Mouse (Mus musculus): ENCODE results near the gene Galnt7. TPM values are rescaled to one million over a fixed set of nuclear protein-coding genes. Genes with fewer than 3 reads are reported as not detected.

Galnt7 gene
- total RNA-seq, 1 experiment = 17.7 TPM

GRCm38 (mm10) chr8:57486491-57487440 lies 166.1 kb downstream of the Galnt7 start:
- no peaks in the 10 kb centered on the region for H3K9me3 ChIP-seq (ENCODE audit: control insufficient read depth, insufficient read depth, low read depth, low read length)
- DNase-seq (ENCODE audit: low read depth, low spot score) = peak; percentile 29
- peaks cover 4 to 8% of the 10 kb centered on the region in 2 experiments; a peak in 3 of 4 replicates for H3K4me1 ChIP-seq (ENCODE audit: control insufficient read depth in 2 of 2, insufficient read depth in 2 of 2, low read length in 2 of 2, poor library complexity in 1 of 2)
- TF ChIP-seq CHD2 (IDR thresholded peaks at IDR 0.05; ENCODE audit: low read depth, low read length) (no peak), HCFC1 (IDR thresholded peaks at IDR 0.05; ENCODE audit: borderline replicate concordance, insufficient read depth, low read length) (no peak), ZC3H11A (IDR thresholded peaks at IDR 0.05; ENCODE audit: borderline replicate concordance, low read depth, low read length) (no peak), ZNF384 (IDR thresholded peaks at IDR 0.05; ENCODE audit: low read depth, low read length) (no peak)
- H3K9ac ChIP-seq (ENCODE audit: insufficient read depth, low read depth, low read length, poor library complexity, severe bottlenecking) = peak overlapping the region; percentile 93
- peaks cover 10% of the 10 kb centered on the region for H3K36me3 ChIP-seq (ENCODE audit: control insufficient read depth, insufficient read depth, low read length, poor library complexity, severe bottlenecking)
- peak overlapping the region; percentile 80 for H3K27ac ChIP-seq (ENCODE audit: insufficient read depth, low read depth, low read length, poor library complexity, severe bottlenecking)
- in situ Hi-C loops (cut with MboI; ENCODE audit: low sequenced_read_pairs in 2 of 2, unreplicated experiment in 2 of 2) = no loop called here
- H3K4me3 ChIP-seq (ENCODE audit: insufficient read depth in 1 of 2, low read depth in 1 of 2, low read length in 2 of 2, poor library complexity in 1 of 2, severe bottlenecking in 1 of 2) = peak overlapping the region; percentile 84 to 99

GRCm38 (mm10) chr8:57480606-57481005 lies 172.2 kb downstream of the Galnt7 start:
- no peak overlapping the region for H3K27ac ChIP-seq (ENCODE audit: insufficient read depth, low read depth, low read length, poor library complexity, severe bottlenecking)
- TF ChIP-seq MAFK (IDR thresholded peaks at IDR 0.05; ENCODE audit: insufficient read depth, low read depth, low read length) (no peak), CHD2 (IDR thresholded peaks at IDR 0.05; ENCODE audit: low read depth, low read length) (no peak), ZC3H11A (IDR thresholded peaks at IDR 0.05; ENCODE audit: borderline replicate concordance, low read depth, low read length) (no peak), ZNF384 (IDR thresholded peaks at IDR 0.05; ENCODE audit: low read depth, low read length) (no peak), HCFC1 (IDR thresholded peaks at IDR 0.05; ENCODE audit: borderline replicate concordance, insufficient read depth, low read length) (no peak)
- in situ Hi-C loops (cut with MboI; ENCODE audit: low sequenced_read_pairs in 2 of 2, unreplicated experiment in 2 of 2) = no loop called here

GRCm38 (mm10) chr8:57479700-57480099 lies 173.1 kb downstream of the Galnt7 start:
- Histone ChIP-seq H3K9me3 (ENCODE audit: control insufficient read depth, insufficient read depth, low read depth, low read length) (no peaks in the 10 kb centered on the region), H3K4me1 (ENCODE audit: control insufficient read depth in 2 of 2, insufficient read depth in 2 of 2, low read length in 2 of 2, poor library complexity in 1 of 2) (peaks cover 0 to 2% of the 10 kb centered on the region in 2 experiments; a peak in 2 of 4 replicates), H3K9ac (ENCODE audit: insufficient read depth, low read depth, low read length, poor library complexity, severe bottlenecking) (no peak overlapping the region), H3K27ac (ENCODE audit: insufficient read depth, low read depth, low read length, poor library complexity, severe bottlenecking) (no peak overlapping the region), H3K36me3 (ENCODE audit: control insufficient read depth, insufficient read depth, low read length, poor library complexity, severe bottlenecking) (peaks cover 8% of the 10 kb centered on the region), H3K4me3 (ENCODE audit: insufficient read depth in 1 of 2, low read depth in 1 of 2, low read length in 2 of 2, poor library complexity in 1 of 2, severe bottlenecking in 1 of 2) (no peak overlapping the region)
- TF ChIP-seq CHD2 (IDR thresholded peaks at IDR 0.05; ENCODE audit: low read depth, low read length) (no peak), HCFC1 (IDR thresholded peaks at IDR 0.05; ENCODE audit: borderline replicate concordance, insufficient read depth, low read length) (no peak), MAFK (IDR thresholded peaks at IDR 0.05; ENCODE audit: insufficient read depth, low read depth, low read length) (no peak), ZC3H11A (IDR thresholded peaks at IDR 0.05; ENCODE audit: borderline replicate concordance, low read depth, low read length) (no peak), ZNF384 (IDR thresholded peaks at IDR 0.05; ENCODE audit: low read depth, low read length) (no peak)
- in situ Hi-C loops (cut with MboI; ENCODE audit: low sequenced_read_pairs in 2 of 2, unreplicated experiment in 2 of 2) = no loop called here
- DNase-seq (ENCODE audit: low read depth, low spot score) = no peak

More at GRCm38 (mm10) chr8:57480606-57481005, 172.2 kb downstream of the Galnt7 start:
- peaks cover 0 to 2% of the 10 kb centered on the region in 2 experiments; a peak in 2 of 4 replicates for H3K4me1 ChIP-seq (ENCODE audit: control insufficient read depth in 2 of 2, insufficient read depth in 2 of 2, low read length in 2 of 2, poor library complexity in 1 of 2)
- H3K9ac ChIP-seq (ENCODE audit: insufficient read depth, low read depth, low read length, poor library complexity, severe bottlenecking) = no peak overlapping the region
- H3K4me3 ChIP-seq (ENCODE audit: insufficient read depth in 1 of 2, low read depth in 1 of 2, low read length in 2 of 2, poor library complexity in 1 of 2, severe bottlenecking in 1 of 2) = no peak overlapping the region
- H3K9me3 ChIP-seq (ENCODE audit: control insufficient read depth, insufficient read depth, low read depth, low read length) = no peaks in the 10 kb centered on the region
- H3K36me3 ChIP-seq (ENCODE audit: control insufficient read depth, insufficient read depth, low read length, poor library complexity, severe bottlenecking) = peaks cover 10% of the 10 kb centered on the region
- DNase-seq (ENCODE audit: low read depth, low spot score) = no peak

- no peak overlapping the region for H3K9ac ChIP-seq (ENCODE audit: insufficient read depth, low read depth, low read length, poor library complexity, severe bottlenecking)
- no peak overlapping the region for H3K27ac ChIP-seq (ENCODE audit: insufficient read depth, low read depth, low read length, poor library complexity, severe bottlenecking)
- DNase-seq (ENCODE audit: low read depth, low spot score) = no peak
- in situ Hi-C loops (cut with MboI; ENCODE audit: low sequenced_read_pairs in 2 of 2, unreplicated experiment in 2 of 2) = no loop called here
- peaks cover 6% of the 10 kb centered on the region for H3K36me3 ChIP-seq (ENCODE audit: control insufficient read depth, insufficient read depth, low read length, poor library complexity, severe bottlenecking)
- no peaks in the 10 kb centered on the region for H3K9me3 ChIP-seq (ENCODE audit: control insufficient read depth, insufficient read depth, low read depth, low read length)
- no peak overlapping the region for H3K4me3 ChIP-seq (ENCODE audit: insufficient read depth in 1 of 2, low read depth in 1 of 2, low read length in 2 of 2, poor library complexity in 1 of 2, severe bottlenecking in 1 of 2)
- peaks cover 0 to 2% of the 10 kb centered on the region in 2 experiments; a peak in 1 of 4 replicates for H3K4me1 ChIP-seq (ENCODE audit: control insufficient read depth in 2 of 2, insufficient read depth in 2 of 2, low read length in 2 of 2, poor library complexity in 1 of 2)
- TF ChIP-seq CHD2 (IDR thresholded peaks at IDR 0.05; ENCODE audit: low read depth, low read length) (no peak), HCFC1 (IDR thresholded peaks at IDR 0.05; ENCODE audit: borderline replicate concordance, insufficient read depth, low read length) (no peak), ZNF384 (IDR thresholded peaks at IDR 0.05; ENCODE audit: low read depth, low read length) (no peak), MAFK (IDR thresholded peaks at IDR 0.05; ENCODE audit: insufficient read depth, low read depth, low read length) (no peak), ZC3H11A (IDR thresholded peaks at IDR 0.05; ENCODE audit: borderline replicate concordance, low read depth, low read length) (no peak)
These were observed 174.4 kb downstream of the Galnt7 start for GRCm38 (mm10) chr8:57478406-57478805.

Other genes with a start within 250 kb of the Galnt7 start
- not detected in 2 replicates for gene Scrg1, start 197.1 kb downstream of the Galnt7 start, total RNA-seq (2012; rRNA removed)
- 61.5 and 76.8 TPM in 2 replicates for gene Sap30, start 165.2 kb downstream of the Galnt7 start, total RNA-seq (2012; rRNA removed)
- gene Hmgb2, start 141.1 kb downstream of the Galnt7 start, total RNA-seq (2012; rRNA removed) = 144 and 190 TPM in 2 replicates

All from ES-E14 (cell line).